Mouse (Mus musculus) CH12.LX (cell line): Measurements from ENCODE around the gene Myt1. TPM values are rescaled to one million over a fixed set of nuclear protein-coding genes. Genes with fewer than 3 reads are reported as not detected.

Experiments used
- DNase-seq: peaks from one replicate; pipeline ENCODE4 v3.0.0-alpha.2; 2013; ENCODE audit errors: extremely low read depth
- H3K27ac ChIP-seq: 2 replicates; pipeline ENCODE4 v1.5.1; 2012; ENCODE audit warnings: low read depth, mild to moderate bottlenecking, control low read depth, moderate library complexity; ENCODE audit not compliant: insufficient read depth
- H3K27me3 ChIP-seq: replicated peaks from 2 replicates; pipeline ENCODE3; 2012; ENCODE audit warnings: inconsistent platforms
- H3K36me3 ChIP-seq, 2 experiments: replicated peaks in 1 of 2; 2 replicates each; pipeline versions ENCODE3 to v1.6.1; 2012; ENCODE audit warnings: inconsistent platforms in 1 of 2, low read length in 1 of 2, mild to moderate bottlenecking in 1 of 2, mixed read lengths in 1 of 2, moderate library complexity in 1 of 2; ENCODE audit not compliant: control insufficient read depth in 1 of 2, insufficient read depth in 1 of 2
- H3K4me1 ChIP-seq, 2 experiments: 2 replicates each; pipeline ENCODE4 v1.6.1; 2012; ENCODE audit warnings: inconsistent platforms in 1 of 2, moderate library complexity in 1 of 2; ENCODE audit not compliant: insufficient read depth in 2 of 2, control insufficient read depth in 1 of 2
- H3K4me2 ChIP-seq: 2 replicates; pipeline ENCODE4 v1.6.1; 2012; ENCODE audit warnings: low read depth, mild to moderate bottlenecking, control low read depth; ENCODE audit not compliant: poor library complexity, insufficient read depth, severe bottlenecking
- H3K4me3 ChIP-seq, 3 experiments: fragments of 150-350 bp in 1 of 3; sonication (generic) in 1 of 3; replicated peaks in 1 of 3; 2 replicates each; pipeline versions ENCODE3 to v1.5.1; 2011 to 2012; ENCODE audit warnings: low read depth in 2 of 3, low read length in 2 of 3, mild to moderate bottlenecking in 2 of 3, moderate library complexity in 2 of 3, control low read depth in 1 of 3, improper control_type of control experiment in 1 of 3, inconsistent platforms in 1 of 3, mixed read lengths in 1 of 3; ENCODE audit not compliant: poor library complexity in 1 of 3
- H3K79me2 ChIP-seq: replicated peaks from 2 replicates; pipeline ENCODE4 v1.6.1; 2012; ENCODE audit warnings: mild to moderate bottlenecking, moderate library complexity; ENCODE audit not compliant: control insufficient read depth, poor library complexity, insufficient read depth, severe bottlenecking; ENCODE audit errors: extremely low read depth
- H3K9ac ChIP-seq: 2 replicates; pipeline ENCODE4 v1.6.1; 2012; ENCODE audit warnings: low read depth, mild to moderate bottlenecking, control low read depth, moderate library complexity; ENCODE audit not compliant: insufficient read depth
- H3K9me3 ChIP-seq: replicated peaks from 2 replicates; pipeline ENCODE3; 2012; ENCODE audit warnings: low read length, inconsistent platforms, mixed read lengths
- BHLHE40 ChIP-seq: IDR thresholded peaks from 2 replicates; pipeline ENCODE4 v1.6.1; 2011; ENCODE audit warnings: mild to moderate bottlenecking, low read depth, low read length, improper control_type of control experiment
- CHD1 ChIP-seq: IDR thresholded peaks from 2 replicates; pipeline ENCODE4 v1.6.1; 2012; ENCODE audit warnings: low read depth, low read length, improper control_type of control experiment, inconsistent platforms
- CHD2 ChIP-seq: IDR thresholded peaks from 2 replicates; pipeline ENCODE4 v1.6.1; 2011; ENCODE audit warnings: low read length, improper control_type of control experiment
- E2F4 ChIP-seq: IDR thresholded peaks from 2 replicates; pipeline ENCODE4 v1.6.1; 2011; ENCODE audit warnings: low read depth, low read length, improper control_type of control experiment; ENCODE audit not compliant: insufficient replicate concordance
- EP300 ChIP-seq: IDR thresholded peaks from 2 replicates; pipeline ENCODE4 v1.6.1; 2011; ENCODE audit warnings: low read length, improper control_type of control experiment
- ETS1 ChIP-seq: conservative IDR thresholded peaks from 2 replicates; pipeline ENCODE4 v1.6.1; 2012; ENCODE audit warnings: low read depth, mild to moderate bottlenecking, inconsistent platforms, low read length, improper control_type of control experiment, moderate library complexity
- GABPA ChIP-seq: IDR thresholded peaks from 2 replicates; pipeline ENCODE4 v1.6.1; 2012; ENCODE audit warnings: low read depth, low read length, improper control_type of control experiment, inconsistent platforms; ENCODE audit not compliant: insufficient replicate concordance
- HCFC1 ChIP-seq: IDR thresholded peaks from 2 replicates; pipeline ENCODE4 v1.6.1; 2012; ENCODE audit warnings: low read depth, mild to moderate bottlenecking, inconsistent platforms, low read length, improper control_type of control experiment
- JUND ChIP-seq: conservative IDR thresholded peaks from 2 replicates; pipeline ENCODE4 v1.6.1; 2011; ENCODE audit warnings: low read depth, low read length, improper control_type of control experiment
- MAFK ChIP-seq: IDR thresholded peaks from 2 replicates; pipeline ENCODE4 v1.6.1; 2011; ENCODE audit warnings: low read length, improper control_type of control experiment; ENCODE audit not compliant: insufficient replicate concordance
- MAZ ChIP-seq: IDR thresholded peaks from 2 replicates; pipeline ENCODE4 v1.6.1; 2012; ENCODE audit warnings: low read depth, mild to moderate bottlenecking, inconsistent platforms, low read length, improper control_type of control experiment, moderate library complexity
- NELFE ChIP-seq: IDR thresholded peaks from 2 replicates; pipeline ENCODE4 v1.6.1; 2011; ENCODE audit warnings: low read depth, low read length, improper control_type of control experiment
- POLR2AphosphoS2 ChIP-seq: IDR thresholded peaks from 2 replicates; pipeline ENCODE4 v1.6.1; 2011; ENCODE audit warnings: low read depth, low read length, improper control_type of control experiment
- RAD21 ChIP-seq: IDR thresholded peaks from 2 replicates; pipeline ENCODE4 v1.6.1; 2011; ENCODE audit warnings: low read depth, mild to moderate bottlenecking, low read length, improper control_type of control experiment, moderate library complexity
- RCOR1 ChIP-seq: conservative IDR thresholded peaks from 2 replicates; pipeline ENCODE4 v1.6.1; 2012; ENCODE audit warnings: low read depth, mild to moderate bottlenecking, inconsistent platforms, low read length, improper control_type of control experiment
- SMC3 ChIP-seq: IDR thresholded peaks from 2 replicates; pipeline ENCODE4 v1.6.1; 2011; ENCODE audit warnings: low read depth, low read length, improper control_type of control experiment
- UBTF ChIP-seq: IDR thresholded peaks from 2 replicates; pipeline ENCODE4 v1.6.1; 2012; ENCODE audit warnings: low read depth, mild to moderate bottlenecking, inconsistent platforms, low read length, improper control_type of control experiment, moderate library complexity
- ZC3H11A ChIP-seq: IDR thresholded peaks from 2 replicates; pipeline ENCODE4 v1.6.1; 2012; ENCODE audit warnings: low read depth, mild to moderate bottlenecking, inconsistent platforms, low read length, improper control_type of control experiment
- ZMIZ1 ChIP-seq: IDR thresholded peaks from 2 replicates; pipeline ENCODE4 v1.6.1; 2012; ENCODE audit warnings: low read depth, mild to moderate bottlenecking, inconsistent platforms, low read length, improper control_type of control experiment
- ZNF384 ChIP-seq: IDR thresholded peaks from 2 replicates; pipeline ENCODE4 v1.6.1; 2012; ENCODE audit warnings: low read depth, low read length, improper control_type of control experiment, inconsistent platforms
- dilution Hi-C: fragments of 300-500 bp; cut with MboI; formaldehyde crosslinking; loops from 2 replicates; pipeline ENCODE4 v1.14.3; 2020; ENCODE audit warnings: low sequenced_read_pairs; ENCODE audit not compliant: extremely low pct_unique_long_range_greater_than_20kb, extremely low pct_ligation_motif_present
- in situ Hi-C: fragments of 300-500 bp; cut with MboI; formaldehyde crosslinking; loops from 3 replicates; pipeline ENCODE4 v1.14.3; 2019; ENCODE audit warnings: low sequenced_read_pairs, low pct_ligation_motif_present, low pct_unique_long_range_greater_than_20kb, mixed read lengths
- polyA plus RNA-seq: library from polyadenylated mRNA; unstranded; fragments of >175 nt; gene quantifications from 2 replicates; pipeline ENCODE4 v1.2.1, GENCODE M21; 2012; ENCODE audit warnings: low read depth; ENCODE audit not compliant: insufficient read length
- total RNA-seq, 2 experiments: library from RNA; depleted of rRNA; stranded (reverse); fragments of 300-350 nt in 1 of 2; fragments of >200 nt in 1 of 2; gene quantifications; 2 replicates each; pipeline ENCODE4 v1.2.3; 2012 to 2014

Gene Myt1
- total and polyA plus RNA-seq, 3 experiments = not detected

- Histone ChIP-seq H3K4me1 (peaks cover 10 to 14% of the 10 kb centered on the region in 2 experiments; a peak in 3 of 4 replicates), H3K9ac (no peak overlapping the region), H3K27ac (no peak overlapping the region), H3K4me2 (no peak overlapping the region), H3K9me3 (no peaks in the 10 kb centered on the region), H3K4me3 (no peak overlapping the region), H3K27me3 (peaks cover 19% of the 10 kb centered on the region), H3K79me2 (no peaks in the 10 kb centered on the region), H3K36me3 (no peaks in the 10 kb centered on the region)
- in situ Hi-C loops = no loop called here
- dilution Hi-C loops = no loop called here
- TF ChIP-seq E2F4 = no peak
- TF ChIP-seq MAFK = no peak
- TF ChIP-seq EP300 = no peak
- TF ChIP-seq RAD21 = no peak
- TF ChIP-seq NELFE = no peak
- DNase-seq = no peak
These were observed 33.1 kb upstream of the Myt1 start for GRCm38 (mm10) chr2:181730051-181730450.

GRCm38 (mm10) chr2:181752626-181753025 is 10.5 kb upstream of the Myt1 start:
- Histone ChIP-seq H3K9me3 (no peaks in the 10 kb centered on the region), H3K27me3 (peaks cover 39% of the 10 kb centered on the region), H3K79me2 (no peaks in the 10 kb centered on the region), H3K4me1 (peaks cover 0 to 5% of the 10 kb centered on the region in 2 experiments; a peak in 1 of 4 replicates), H3K27ac (no peak overlapping the region), H3K9ac (no peak overlapping the region), H3K4me2 (no peak overlapping the region), H3K36me3 (no peaks in the 10 kb centered on the region), H3K4me3 (no peak overlapping the region)
- dilution Hi-C loops (no loop called here), in situ Hi-C loops (no loop called here)
- DNase-seq = no peak
- TF ChIP-seq MAZ (no peak), JUND (no peak), MAFK (no peak), ZC3H11A (no peak), CHD1 (no peak), CHD2 (no peak), RCOR1 (no peak), HCFC1 (no peak), GABPA (no peak), NELFE (no peak), ZMIZ1 (no peak), ZNF384 (no peak), UBTF (no peak), ETS1 (no peak), POLR2AphosphoS2 (no peak), SMC3 (no peak), BHLHE40 (no peak)
